Mouse (Mus musculus) stomach, embryonic 15.5 days (tissue): ENCODE data around the gene Rock2. TPM values are rescaled to one million over a fixed set of nuclear protein-coding genes. Genes with fewer than 3 reads are reported as not detected.
A peak's percentile ranks its signal among the peaks of the same experiment; 100 is the strongest.

Experiments
- ATAC-seq: fragments of 200-750 bp; cut with Nextera tagmentation; 2 replicates; pipeline ENCODE4 v1.8.0; 2017; ENCODE audit warnings: low read depth, moderate number of reproducible peaks, moderate TSS enrichment; ENCODE audit not compliant: insufficient read depth, low FRiP score
- H3K27ac ChIP-seq: fragments of 300-500 bp; sonication (generic); 2 replicates; pipeline ENCODE4 v1.5.1; 2015; ENCODE audit warnings: mild to moderate bottlenecking, inconsistent platforms
- H3K27me3 ChIP-seq: fragments of 300-500 bp; sonication (generic); replicated peaks from 2 replicates; pipeline ENCODE4 v1.6.1; 2015; ENCODE audit warnings: inconsistent platforms
- H3K36me3 ChIP-seq: fragments of 300-500 bp; sonication (generic); 2 replicates; pipeline ENCODE4 v1.6.1; 2015; ENCODE audit warnings: inconsistent platforms
- H3K4me1 ChIP-seq: fragments of 300-500 bp; sonication (generic); 2 replicates; pipeline ENCODE4 v1.6.1; 2015; ENCODE audit warnings: inconsistent platforms
- H3K4me2 ChIP-seq: fragments of 300-500 bp; sonication (generic); 2 replicates; pipeline ENCODE4 v1.6.1; 2015; ENCODE audit warnings: mild to moderate bottlenecking, inconsistent platforms
- H3K4me3 ChIP-seq: fragments of 300-500 bp; sonication (generic); replicated peaks from 2 replicates; pipeline ENCODE4 v1.5.1; 2015; ENCODE audit warnings: inconsistent platforms
- H3K9ac ChIP-seq: fragments of 300-500 bp; sonication (generic); 2 replicates; pipeline ENCODE4 v1.6.1; 2015; ENCODE audit warnings: inconsistent platforms
- H3K9me3 ChIP-seq: fragments of 300-500 bp; sonication (generic); 2 replicates; pipeline ENCODE4 v1.6.1; 2016; ENCODE audit warnings: inconsistent platforms
- WGBS: fragments of 180-500 bp; shearing (Covaris S2); methylation state at CpG from one replicate; pipeline ENCODE4 v1.1.7; 2015; 5-methylcytosine and 5-hydroxymethylcytosine counted together
- polyA plus RNA-seq: library from polyadenylated mRNA; unstranded; fragments of >200 nt; fragmentation: Nextera tagmentation; extraction: Ambion mirVana; gene quantifications from 2 replicates; pipeline ENCODE4 v1.2.1, GENCODE M21; 2015

Gene Rock2
- polyA plus RNA-seq, 1 experiment from 2014 or later = 20.5 TPM

DNA sequence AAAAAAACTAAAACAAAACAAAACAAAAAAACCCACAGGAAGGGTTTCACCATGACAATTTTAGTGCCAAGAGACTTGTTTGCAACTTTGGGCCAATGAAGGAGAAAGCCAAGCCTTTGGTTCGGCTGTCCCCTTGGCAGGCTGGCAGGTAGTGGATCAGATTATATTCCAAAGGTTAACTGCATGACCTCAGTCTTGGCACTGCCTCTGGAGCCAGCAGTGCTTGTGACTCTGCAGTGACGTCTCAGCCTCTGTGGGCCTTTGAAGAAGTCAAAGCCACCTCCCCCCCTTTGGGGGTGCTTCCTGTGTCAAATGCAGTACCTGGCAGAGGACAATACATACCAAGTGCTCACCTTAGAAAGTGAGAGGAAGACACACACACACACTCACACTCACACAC, 20.6 kb upstream of the Rock2 start:
- H3K9me3 ChIP-seq = no peaks in the 10 kb centered on the region
- H3K9ac ChIP-seq = no peak overlapping the region
- no peaks in the 10 kb centered on the region for H3K27me3 ChIP-seq
- no peak for ATAC-seq
- no peak overlapping the region for H3K27ac ChIP-seq
- no peak overlapping the region for H3K4me2 ChIP-seq
- peaks cover 52% of the 10 kb centered on the region for H3K4me1 ChIP-seq
- H3K36me3 ChIP-seq = no peaks in the 10 kb centered on the region
- H3K4me3 ChIP-seq = no peak overlapping the region
- WGBS = 54% methylated on average over 2 of the region's 2 CpGs

- 29% methylated on average over 4 of the region's 4 CpGs for WGBS
- peak overlapping the region; percentile 49 for H3K27ac ChIP-seq
- H3K9ac ChIP-seq = no peak overlapping the region
- no peak overlapping the region for H3K4me2 ChIP-seq
- ATAC-seq = no peak
- no peak overlapping the region for H3K4me3 ChIP-seq
- no peaks in the 10 kb centered on the region for H3K27me3 ChIP-seq
- H3K9me3 ChIP-seq = no peaks in the 10 kb centered on the region
- H3K36me3 ChIP-seq = no peaks in the 10 kb centered on the region
- H3K4me1 ChIP-seq = peaks cover 44% of the 10 kb centered on the region
These were observed 19.4 kb upstream of the Rock2 start for GRCm38 (mm10) chr12:16875269-16875668.

- H3K27me3 ChIP-seq = no peaks in the 10 kb centered on the region
- no peak overlapping the region for H3K9ac ChIP-seq
- H3K27ac ChIP-seq = peak overlapping the region; percentile 49
- H3K4me2 ChIP-seq = no peak overlapping the region
- WGBS = 47% methylated on average over 7 of the region's 7 CpGs
- no peak overlapping the region for H3K4me3 ChIP-seq
- H3K4me1 ChIP-seq = peaks cover 40% of the 10 kb centered on the region
- H3K36me3 ChIP-seq = no peaks in the 10 kb centered on the region
- no peaks in the 10 kb centered on the region for H3K9me3 ChIP-seq
- no peak for ATAC-seq
These were observed 19.0 kb upstream of the Rock2 start for GRCm38 (mm10) chr12:16875678-16876077.

DNA sequence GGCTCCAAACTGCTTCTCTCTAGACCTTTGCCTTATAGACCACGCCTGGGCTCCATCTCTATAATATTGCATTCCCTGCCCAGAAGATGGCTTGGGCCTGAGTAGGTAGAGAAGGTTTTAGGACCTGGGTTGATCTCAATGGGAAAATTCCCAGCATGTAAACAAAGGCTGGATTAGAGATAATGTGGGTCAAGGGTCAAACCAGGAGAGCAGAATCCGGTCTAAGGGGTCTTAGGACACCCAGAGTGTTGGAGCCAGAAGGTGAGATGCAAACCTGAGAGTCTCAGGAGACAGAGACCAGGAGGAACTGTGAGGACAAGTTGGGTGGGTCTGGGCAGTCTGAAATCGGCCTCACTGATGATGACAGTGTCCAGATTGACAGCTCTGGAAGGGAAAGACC, 18.0 kb upstream of the Rock2 start:
- WGBS = 47% methylated on average over 3 of the region's 3 CpGs
- no peak for ATAC-seq
- no peak overlapping the region for H3K9ac ChIP-seq
- no peaks in the 10 kb centered on the region for H3K36me3 ChIP-seq
- H3K4me3 ChIP-seq = no peak overlapping the region
- H3K27ac ChIP-seq = peak overlapping the region; percentile 52; the same call in 1 of the 2 replicates
- peaks cover 36% of the 10 kb centered on the region for H3K4me1 ChIP-seq
- H3K27me3 ChIP-seq = no peaks in the 10 kb centered on the region
- no peak overlapping the region for H3K4me2 ChIP-seq
- H3K9me3 ChIP-seq = no peaks in the 10 kb centered on the region

DNA sequence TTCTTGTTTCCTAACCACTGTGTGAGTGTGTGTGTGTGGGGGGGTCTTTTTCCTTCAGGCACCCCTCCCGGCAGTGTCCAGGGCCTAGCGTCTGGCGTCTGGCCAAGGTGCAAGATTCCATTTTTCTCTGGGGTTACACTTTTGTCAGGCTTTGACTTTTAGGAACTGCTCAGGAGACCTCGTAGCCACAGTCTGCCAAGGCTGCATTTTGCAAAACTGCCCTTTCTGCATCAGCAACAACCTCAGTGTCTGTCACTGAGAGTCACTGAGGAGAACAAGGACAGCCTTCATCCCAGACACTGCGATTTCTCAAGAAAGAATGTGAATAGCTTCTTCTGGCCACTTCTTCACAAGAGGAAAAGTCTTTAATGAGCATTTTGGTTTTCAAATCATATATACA, 17.6 kb upstream of the Rock2 start:
- no peaks in the 10 kb centered on the region for H3K27me3 ChIP-seq
- H3K4me1 ChIP-seq = peaks cover 36% of the 10 kb centered on the region
- no peaks in the 10 kb centered on the region for H3K36me3 ChIP-seq
- WGBS = 37% methylated on average over 5 of the region's 5 CpGs
- H3K4me3 ChIP-seq = no peak overlapping the region
- peak overlapping the region; percentile 52 for H3K27ac ChIP-seq
- H3K4me2 ChIP-seq = no peak overlapping the region
- no peak overlapping the region for H3K9ac ChIP-seq
- no peaks in the 10 kb centered on the region for H3K9me3 ChIP-seq
- ATAC-seq = no peak

DNA sequence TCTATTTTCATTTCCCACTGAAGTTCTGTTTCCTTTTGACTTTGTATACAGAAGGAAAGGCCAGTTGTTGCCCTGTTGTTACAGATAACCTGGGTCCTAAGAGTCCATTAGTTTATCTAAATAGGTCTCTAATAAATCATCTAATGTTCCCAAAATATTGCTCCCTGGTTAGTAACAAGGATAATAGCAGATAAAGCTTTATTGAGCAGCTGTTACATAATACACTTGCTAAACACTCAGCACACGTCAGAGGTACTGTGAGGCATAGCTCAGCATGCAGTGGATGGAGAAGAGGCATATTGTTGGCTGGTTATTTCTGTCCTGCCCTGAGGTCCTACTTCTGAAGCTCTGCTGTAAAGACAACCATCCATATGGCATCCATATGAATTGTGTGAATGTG, 17.0 kb upstream of the Rock2 start:
- Histone ChIP-seq H3K9ac (no peak overlapping the region), H3K9me3 (no peaks in the 10 kb centered on the region), H3K4me3 (no peak overlapping the region), H3K36me3 (no peaks in the 10 kb centered on the region), H3K4me1 (peaks cover 36% of the 10 kb centered on the region), H3K27me3 (no peaks in the 10 kb centered on the region), H3K27ac (no peak overlapping the region), H3K4me2 (no peak overlapping the region)
- WGBS = 34% methylated on average over 1 of the region's 1 CpGs
- ATAC-seq = no peak

- H3K9ac ChIP-seq = no peak overlapping the region
- H3K4me3 ChIP-seq = no peak overlapping the region
These were observed 15.3 kb upstream of the Rock2 start for GRCm38 (mm10) chr12:16879369-16879768.

GRCm38 (mm10) chr12:16880077-16880476, 14.6 kb upstream of the Rock2 start:
- no peak overlapping the region for H3K4me2 ChIP-seq
- H3K9ac ChIP-seq = no peak overlapping the region
- no peaks in the 10 kb centered on the region for H3K9me3 ChIP-seq
- no peaks in the 10 kb centered on the region for H3K27me3 ChIP-seq
- H3K4me1 ChIP-seq = peaks cover 16% of the 10 kb centered on the region
- no peak for ATAC-seq
- no peak overlapping the region for H3K27ac ChIP-seq
- no peak overlapping the region for H3K4me3 ChIP-seq
- no peaks in the 10 kb centered on the region for H3K36me3 ChIP-seq
- 86% methylated on average over 4 of the region's 4 CpGs for WGBS

More at GRCm38 (mm10) chr12:16879369-16879768, 15.3 kb upstream of the Rock2 start:
- no peaks in the 10 kb centered on the region for H3K9me3 ChIP-seq
- no peaks in the 10 kb centered on the region for H3K27me3 ChIP-seq
- peaks cover 23% of the 10 kb centered on the region for H3K4me1 ChIP-seq
- no peaks in the 10 kb centered on the region for H3K36me3 ChIP-seq
- H3K4me2 ChIP-seq = no peak overlapping the region
- WGBS = 70% methylated on average over 1 of the region's 1 CpGs
- no peak for ATAC-seq
- H3K27ac ChIP-seq = no peak overlapping the region

GRCm38 (mm10) chr12:16882442-16882841, 12.3 kb upstream of the Rock2 start:
- Histone ChIP-seq H3K36me3 (no peaks in the 10 kb centered on the region), H3K4me1 (no peaks in the 10 kb centered on the region), H3K4me3 (no peak overlapping the region), H3K27ac (no peak overlapping the region), H3K4me2 (no peak overlapping the region), H3K9me3 (no peaks in the 10 kb centered on the region), H3K9ac (no peak overlapping the region), H3K27me3 (no peaks in the 10 kb centered on the region)
- WGBS = 82% methylated on average over 3 of the region's 3 CpGs
- no peak for ATAC-seq

GRCm38 (mm10) chr12:16883111-16883510, 11.6 kb upstream of the Rock2 start:
- H3K9ac ChIP-seq = no peak overlapping the region
- no peaks in the 10 kb centered on the region for H3K27me3 ChIP-seq
- 69% methylated on average over 7 of the region's 7 CpGs for whole genome bisulfite sequencing
- ATAC-seq = no peak
- no peak overlapping the region for H3K27ac ChIP-seq
- H3K4me1 ChIP-seq = no peaks in the 10 kb centered on the region
- H3K4me3 ChIP-seq = no peak overlapping the region
- no peak overlapping the region for H3K4me2 ChIP-seq
- H3K9me3 ChIP-seq = no peaks in the 10 kb centered on the region
- H3K36me3 ChIP-seq = no peaks in the 10 kb centered on the region

GRCm38 (mm10) chr12:16884534-16884933, 10.2 kb upstream of the Rock2 start:
- 91% methylated on average over 4 of the region's 4 CpGs for WGBS

DNA sequence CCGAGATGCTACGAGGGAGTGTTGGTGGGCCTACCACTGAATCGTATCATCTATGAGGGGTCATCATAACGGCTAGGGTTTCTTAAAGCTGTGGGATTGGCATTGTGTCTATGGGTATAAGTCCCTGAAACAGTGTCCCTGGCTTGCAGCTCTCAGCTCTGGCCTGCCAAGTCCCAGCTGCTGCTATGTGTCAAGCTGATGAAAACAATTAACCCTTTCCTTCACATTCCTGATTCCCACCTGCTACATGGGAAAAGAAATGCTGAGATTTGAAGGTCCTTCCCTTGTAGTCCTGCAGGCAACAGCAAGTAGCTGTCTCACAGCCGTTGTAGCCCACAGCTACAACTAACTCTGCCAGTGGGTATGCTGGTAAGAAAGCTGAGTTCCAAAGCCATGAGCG, 8.3 kb upstream of the Rock2 start:
- no peak overlapping the region for H3K9ac ChIP-seq
- WGBS = 89% methylated on average over 6 of the region's 6 CpGs

More at GRCm38 (mm10) chr12:16884534-16884933, 10.2 kb upstream of the Rock2 start:
- Histone ChIP-seq H3K36me3 (no peaks in the 10 kb centered on the region), H3K4me3 (no peak overlapping the region), H3K27ac (no peak overlapping the region), H3K9ac (no peak overlapping the region), H3K4me2 (no peak overlapping the region), H3K9me3 (no peaks in the 10 kb centered on the region), H3K4me1 (no peaks in the 10 kb centered on the region), H3K27me3 (no peaks in the 10 kb centered on the region)
- no peak for ATAC-seq

DNA sequence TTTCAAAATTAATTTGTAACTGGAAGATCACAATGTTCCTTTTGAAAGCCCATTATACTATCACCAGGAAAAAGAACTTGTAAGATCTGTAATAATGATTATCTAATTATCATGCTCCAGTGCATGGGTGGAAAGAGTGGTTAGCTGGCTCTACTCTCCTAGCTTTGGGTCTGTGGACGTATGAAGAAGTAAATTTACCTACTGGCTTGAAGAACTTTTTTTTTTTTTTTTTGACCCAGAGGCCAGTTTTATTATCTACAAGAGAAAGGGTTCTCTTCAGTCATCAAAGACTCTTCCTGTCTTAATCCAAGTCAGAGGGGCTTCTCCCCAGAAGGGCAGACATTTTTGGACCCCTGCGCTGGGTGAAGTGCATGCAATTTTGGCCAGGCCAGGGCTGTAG, 1.7 kb upstream of the Rock2 start:
- no peaks in the 10 kb centered on the region for H3K9me3 ChIP-seq
- H3K9ac ChIP-seq = no peak overlapping the region
- H3K36me3 ChIP-seq = no peaks in the 10 kb centered on the region
- H3K4me3 ChIP-seq = no peak overlapping the region
- no peaks in the 10 kb centered on the region for H3K27me3 ChIP-seq
- H3K27ac ChIP-seq = peak overlapping the region; percentile 98; the same call in 1 of the 2 replicates
- no peak overlapping the region for H3K4me2 ChIP-seq
- ATAC-seq = no peak
- 0 out of 2 replicates have a peak, but pooled peaks cover 12% of the 10 kb centered on the region for H3K4me1 ChIP-seq
- 82% methylated on average over 2 of the region's 2 CpGs for WGBS

More for the DNA sequence above, 8.3 kb upstream of the Rock2 start:
- Histone ChIP-seq H3K4me2 (no peak overlapping the region), H3K36me3 (no peaks in the 10 kb centered on the region), H3K27ac (no peak overlapping the region), H3K4me1 (no peaks in the 10 kb centered on the region), H3K27me3 (no peaks in the 10 kb centered on the region), H3K4me3 (no peak overlapping the region), H3K9me3 (no peaks in the 10 kb centered on the region)
- no peak for ATAC-seq
